Mouse (Mus musculus) frontal cortex, postnatal 14 days (tissue): ENCODE data around the gene Epb41.

Source experiments
- DNase-seq, 2 experiments: peaks; one replicate each; pipeline ENCODE4 v3.0.0; 2022; ENCODE audit warnings: low spot score in 2 of 2

Epb41 gene

GRCm38 (mm10) chr4:131898503-131899179, 176.5 kb downstream of the Epb41 start:
- DNase-seq = no peak

- no peak for DNase-seq
Measured at GRCm38 (mm10) chr4:131897787-131898186, 177.3 kb downstream of the Epb41 start.

GRCm38 (mm10) chr4:131897109-131897508, 178.0 kb downstream of the Epb41 start:
- no peak for DNase-seq

GRCm38 (mm10) chr4:131890692-131891091, 184.4 kb downstream of the Epb41 start:
- no peak for DNase-seq

- no peak for DNase-seq
Measured at GRCm38 (mm10) chr4:131888564-131888963, 186.6 kb downstream of the Epb41 start.

- DNase-seq = no peak
Measured at GRCm38 (mm10) chr4:131885376-131885775, 189.7 kb downstream of the Epb41 start.

- no peak for DNase-seq
Measured at GRCm38 (mm10) chr4:131883571-131883970, 191.6 kb downstream of the Epb41 start.

- no peak for DNase-seq
Measured at GRCm38 (mm10) chr4:131881306-131881705, 193.8 kb downstream of the Epb41 start.

- no peak for DNase-seq
Measured at GRCm38 (mm10) chr4:131879692-131880091, 195.4 kb downstream of the Epb41 start.

GRCm38 (mm10) chr4:131876836-131877235, 198.3 kb downstream of the Epb41 start:
- no peak for DNase-seq

GRCm38 (mm10) chr4:131875242-131875641, 199.9 kb downstream of the Epb41 start:
- DNase-seq = no peak

- no peak for DNase-seq
Measured at GRCm38 (mm10) chr4:131874567-131874966, 200.6 kb downstream of the Epb41 start.

- DNase-seq = no peak
Measured at GRCm38 (mm10) chr4:131874169-131874536, 201.0 kb downstream of the Epb41 start.
